Mouse (Mus musculus): ENCODE measurements at regions not wholly inside any gene's neighbourhood (a gene's known extent, or its start where the extent isn't known, plus 50 kb on each side); places are given as distances from the start of the nearest gene placed in this dataset.

DNA sequence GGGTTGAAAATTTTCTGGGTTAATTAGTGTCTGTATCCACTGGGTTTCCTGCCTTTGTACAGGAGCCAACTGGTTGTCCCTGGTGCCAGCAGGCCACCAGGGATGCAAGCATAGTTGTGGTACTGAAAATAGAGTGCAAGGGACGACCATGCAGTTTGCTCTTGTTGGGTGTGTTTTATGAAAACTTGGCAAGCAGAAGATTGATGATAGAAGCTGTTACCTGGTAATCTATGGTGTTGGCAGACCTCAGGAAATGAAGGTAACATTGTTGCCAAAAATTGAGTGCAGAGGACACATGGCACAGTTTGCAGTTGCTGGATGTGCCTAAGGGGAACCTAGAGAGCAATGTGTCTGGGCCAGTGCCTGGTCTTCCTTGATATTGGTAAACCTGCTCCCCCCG lies 818.7 kb downstream of the Tlr4 start:
- no peak for DNase-seq (ENCODE audit: low spot score in 2 of 2)

DNA sequence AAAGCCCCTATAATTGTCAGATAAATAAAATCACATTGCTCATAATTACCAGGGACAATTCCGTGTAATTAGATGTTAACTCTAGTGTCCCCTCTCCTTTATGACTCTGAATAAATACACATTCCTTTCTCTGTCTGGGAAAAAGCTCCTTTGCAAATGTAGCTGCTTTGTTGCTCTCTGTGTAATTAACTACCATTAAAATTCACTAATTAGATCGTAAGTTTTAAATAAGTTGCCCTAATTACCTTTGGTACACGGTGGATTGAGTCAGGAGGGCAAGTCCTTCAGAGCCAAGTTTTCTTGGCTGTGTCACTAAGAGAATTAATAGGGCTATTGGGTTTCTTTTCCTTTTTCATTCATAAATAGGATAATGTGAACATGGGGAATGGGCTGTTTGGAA lies 834.7 kb downstream of the Tlr4 start:
- no peak for DNase-seq (ENCODE audit: low spot score in 2 of 2)

DNA sequence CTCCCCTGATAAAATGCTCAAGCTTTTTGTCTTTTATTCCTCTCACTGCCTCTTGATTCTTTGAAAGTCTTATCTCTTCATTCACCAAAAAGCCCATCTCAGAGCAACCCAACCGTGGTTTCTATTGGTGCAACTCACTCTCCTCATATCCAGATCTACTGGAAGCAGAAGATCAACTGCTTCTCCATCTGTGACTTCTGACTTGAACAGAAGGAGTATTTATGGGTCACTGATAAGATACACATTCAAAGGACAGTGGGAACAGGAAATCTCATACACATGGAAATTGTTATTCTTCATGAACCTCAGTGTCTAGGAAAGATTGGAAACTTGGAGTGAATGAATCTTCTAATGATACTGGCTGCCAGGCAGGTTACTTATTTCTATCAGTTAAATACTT lies 846.6 kb downstream of the Tlr4 start:
- DNase-seq (ENCODE audit: low spot score in 2 of 2) = no peak

DNA sequence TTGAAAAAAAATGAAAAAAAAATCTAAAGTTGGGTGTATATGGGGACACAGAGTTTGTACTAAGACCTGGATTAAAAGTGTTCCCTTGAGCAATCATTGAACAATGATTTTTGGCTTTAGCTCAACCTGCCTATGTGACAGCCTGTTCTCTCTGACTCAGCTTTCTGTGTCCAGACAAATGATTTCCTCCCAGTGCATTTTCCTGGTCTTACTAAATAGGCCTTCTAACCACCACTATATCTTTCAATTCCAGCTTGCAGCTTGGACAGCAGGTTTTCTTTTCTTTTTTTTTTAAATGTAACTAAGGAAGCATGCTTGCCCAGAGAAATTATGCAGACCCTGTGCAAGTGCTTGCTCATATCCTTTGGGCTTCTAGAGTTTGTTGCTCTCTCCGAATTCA lies 850.2 kb downstream of the Tlr4 start:
- no peak for DNase-seq (ENCODE audit: low spot score in 2 of 2)

DNA sequence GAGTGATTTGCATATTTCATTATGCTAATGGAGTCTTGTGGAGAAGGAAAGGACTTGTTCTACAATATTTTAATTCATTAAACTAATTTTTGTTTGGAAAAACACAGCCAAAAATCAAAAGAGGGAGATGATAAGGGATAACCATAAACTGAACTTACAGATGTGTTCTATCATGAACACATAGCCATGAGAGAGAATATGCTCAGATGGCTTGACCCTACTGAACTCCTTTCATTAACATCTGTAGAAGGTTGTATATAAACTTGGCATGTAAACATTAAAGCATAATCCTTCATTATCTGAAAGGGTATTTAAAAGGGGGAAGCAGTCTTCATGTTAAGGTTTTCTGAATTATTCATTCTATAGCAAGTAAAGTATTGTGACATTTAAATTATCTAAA lies 871.1 kb downstream of the Tlr4 start:
- no peak for DNase-seq (ENCODE audit: low spot score in 2 of 2)

All from frontal cortex, postnatal 25 days (tissue).